Mouse (Mus musculus): Measurements from ENCODE around the gene Pdk2. TPM values are rescaled to one million over a fixed set of nuclear protein-coding genes. Genes with fewer than 3 reads are reported as not detected.
"Not testable (repeated sequence)": the region's sequence is repeated elsewhere in the genome, so short reads cannot be mapped to it uniquely, and the experiment has no call there.

Pdk2 gene
- polyA plus RNA-seq, 1 experiment from 2014 or later, result 35.8 TPM

DNA sequence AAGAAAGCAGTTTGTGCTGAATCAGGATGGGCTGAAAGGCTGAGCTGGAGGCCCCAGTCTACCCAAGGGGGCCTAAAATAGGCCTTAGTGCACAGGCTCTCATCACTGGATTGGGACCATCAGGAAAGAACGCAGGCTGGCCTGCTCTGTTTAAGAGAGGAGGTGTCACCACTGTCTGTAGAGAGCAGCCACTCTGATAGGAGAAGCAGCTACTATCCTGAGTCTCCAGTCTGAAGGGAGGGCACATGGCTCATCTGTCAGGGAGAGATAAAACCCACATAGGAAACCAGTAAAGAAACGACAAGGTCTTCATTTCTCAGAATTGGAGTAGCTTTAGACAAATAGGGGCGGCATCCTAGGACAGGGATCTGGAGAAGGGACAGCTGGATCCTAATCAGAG lies 29.1 kb downstream of the Pdk2 start:
- Histone ChIP-seq H3K4me2 (replicated peaks; ENCODE audit: low read depth, low read length) (peak overlapping the region; percentile 62), H3K4me3 (ENCODE audit: low read depth, low read length) (0 out of 2 replicates have a peak overlapping the region, but pooled peaks have one; percentile 67), H3K4me1 (ENCODE audit: control insufficient read depth, insufficient read depth, low read length) (peaks cover 24% of the 10 kb centered on the region), H3K27ac (ENCODE audit: low read length) (no peak overlapping the region; the same call in 1 of the 2 replicates), H3K9ac (replicated peaks; ENCODE audit: low read depth, low read length) (0 out of 2 replicates have a peak overlapping the region, but pooled peaks have one; percentile 7), H3K9me3 (ENCODE audit: control insufficient read depth, low read depth, low read length) (no peaks in the 10 kb centered on the region), H3K36me3 (ENCODE audit: control insufficient read depth, insufficient read depth, low read length) (peaks cover 15% of the 10 kb centered on the region; the same call in 1 of the 2 replicates), H3K27me3 (ENCODE audit: control insufficient read depth, insufficient read depth, low read length) (no peaks in the 10 kb centered on the region)
- 27% methylated on average over 3 of the region's 3 CpGs for WGBS
- ATAC-seq (ENCODE audit: insufficient number of reproducible peaks, insufficient read depth, low FRiP score, low read depth), result peak; percentile 50; the same call in 1 of the 2 replicates

DNA sequence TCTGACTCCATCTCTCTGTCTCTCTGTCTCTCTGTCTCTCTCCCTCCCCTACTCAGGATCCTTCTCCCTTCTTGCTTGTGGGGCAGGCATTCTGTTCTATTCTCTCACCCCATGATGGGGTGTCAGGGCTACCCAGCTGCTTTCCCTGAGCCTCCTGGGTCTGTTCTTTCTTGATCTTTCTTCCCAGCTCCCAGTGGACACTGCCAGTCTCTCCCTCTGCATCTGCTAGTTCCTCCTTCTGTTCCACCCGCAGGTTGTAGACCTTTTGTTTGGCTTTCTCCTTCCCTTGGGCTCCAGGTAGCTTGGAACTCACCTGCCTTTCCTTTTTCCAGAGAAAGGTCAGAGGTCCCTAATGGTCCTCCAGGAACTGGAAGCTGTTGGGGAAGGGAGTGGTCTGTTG lies 29.7 kb downstream of the Pdk2 start:
- Histone ChIP-seq H3K36me3 (ENCODE audit: control insufficient read depth, insufficient read depth, low read length) (peaks cover 15% of the 10 kb centered on the region; the same call in 1 of the 2 replicates), H3K4me1 (ENCODE audit: control insufficient read depth, insufficient read depth, low read length) (peaks cover 27% of the 10 kb centered on the region), H3K4me2 (replicated peaks; ENCODE audit: low read depth, low read length) (peak overlapping the region; percentile 62), H3K27ac (ENCODE audit: low read length) (peak overlapping the region; percentile 7; the same call in 1 of the 2 replicates), H3K27me3 (ENCODE audit: control insufficient read depth, insufficient read depth, low read length) (no peaks in the 10 kb centered on the region), H3K4me3 (ENCODE audit: low read depth, low read length) (peak overlapping the region; percentile 67), H3K9ac (replicated peaks; ENCODE audit: low read depth, low read length) (no peak overlapping the region), H3K9me3 (ENCODE audit: control insufficient read depth, low read depth, low read length) (no peaks in the 10 kb centered on the region)
- no peak for ATAC-seq (ENCODE audit: insufficient number of reproducible peaks, insufficient read depth, low FRiP score, low read depth)
- 20% methylated on average over 1 of the region's 1 CpGs for WGBS

DNA sequence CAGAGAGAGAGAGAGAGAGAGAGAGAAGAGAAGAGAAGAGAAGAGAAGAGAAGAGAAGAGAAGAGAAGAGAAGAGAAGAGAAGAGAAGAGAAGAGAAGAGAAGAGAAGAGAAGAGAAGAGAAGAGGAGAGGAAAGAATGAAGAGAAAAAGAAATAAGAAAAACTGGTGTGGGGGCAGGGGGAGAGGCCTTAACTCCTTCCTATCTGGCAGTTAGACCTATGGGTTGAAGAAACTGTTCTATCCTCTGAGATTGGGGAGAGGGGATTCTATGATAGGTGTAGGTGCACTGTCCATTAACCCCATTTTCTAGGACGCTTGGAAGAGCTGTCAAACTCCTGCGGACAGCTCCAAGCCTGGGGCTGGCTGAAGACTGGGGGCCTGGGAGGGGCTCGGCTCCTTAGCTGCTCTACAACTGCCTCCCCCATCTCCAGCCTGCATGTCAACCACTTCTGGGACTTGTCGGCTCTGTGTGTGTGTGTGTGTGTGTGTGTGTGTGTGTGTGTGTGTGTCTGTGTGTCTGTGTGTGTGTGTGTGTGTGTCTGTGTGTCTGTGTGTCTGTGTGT lies 30.2 kb downstream of the Pdk2 start:
- peaks cover 27% of the 10 kb centered on the region for H3K4me1 ChIP-seq (ENCODE audit: control insufficient read depth, insufficient read depth, low read length)
- 10% methylated on average over 4 of the region's 4 CpGs for WGBS
- peak overlapping the region; percentile 67 for H3K4me3 ChIP-seq (ENCODE audit: low read depth, low read length)
- H3K27ac ChIP-seq (ENCODE audit: low read length); H3K27me3 ChIP-seq (ENCODE audit: control insufficient read depth, insufficient read depth, low read length); ATAC-seq (ENCODE audit: insufficient number of reproducible peaks, insufficient read depth, low FRiP score, low read depth); H3K9me3 ChIP-seq (ENCODE audit: control insufficient read depth, low read depth, low read length): not testable (repeated sequence)
- peak overlapping the region; percentile 72 for H3K9ac ChIP-seq (replicated peaks; ENCODE audit: low read depth, low read length)
- H3K36me3 ChIP-seq (ENCODE audit: control insufficient read depth, insufficient read depth, low read length), result peaks cover 12% of the 10 kb centered on the region; the same call in 1 of the 2 replicates
- H3K4me2 ChIP-seq (replicated peaks; ENCODE audit: low read depth, low read length), result peak overlapping the region; percentile 62

DNA sequence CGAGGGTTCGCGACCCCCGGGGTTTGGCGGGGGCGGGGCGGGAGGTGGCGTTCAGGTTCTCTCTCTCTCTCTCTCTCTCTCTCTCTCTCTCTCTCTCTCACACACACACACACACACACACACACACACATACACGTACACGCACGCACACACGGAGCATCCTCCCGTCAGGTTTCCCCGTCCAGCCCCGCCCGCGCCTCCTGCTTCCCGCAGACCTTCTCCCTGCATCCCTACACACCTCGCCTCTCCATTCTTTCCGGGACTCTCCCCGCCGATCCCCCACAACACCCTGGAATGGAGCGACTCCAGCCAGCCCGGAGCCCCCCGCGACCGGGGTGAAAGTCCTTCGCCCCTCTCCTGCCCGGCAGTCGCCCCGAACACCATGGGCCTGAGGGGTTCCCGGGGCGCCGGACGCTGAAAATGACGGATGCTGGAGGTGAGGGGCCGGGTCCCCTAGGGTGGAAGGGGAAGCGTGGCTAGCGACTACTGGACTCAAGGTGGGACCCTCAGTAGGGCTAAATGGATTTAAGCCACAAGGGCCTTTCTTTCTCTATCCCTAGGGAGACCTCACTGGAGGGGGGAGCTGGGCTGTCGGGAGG lies 30.9 kb downstream of the Pdk2 start:
- H3K9ac ChIP-seq (replicated peaks; ENCODE audit: low read depth, low read length), result peak overlapping the region; percentile 72

DNA sequence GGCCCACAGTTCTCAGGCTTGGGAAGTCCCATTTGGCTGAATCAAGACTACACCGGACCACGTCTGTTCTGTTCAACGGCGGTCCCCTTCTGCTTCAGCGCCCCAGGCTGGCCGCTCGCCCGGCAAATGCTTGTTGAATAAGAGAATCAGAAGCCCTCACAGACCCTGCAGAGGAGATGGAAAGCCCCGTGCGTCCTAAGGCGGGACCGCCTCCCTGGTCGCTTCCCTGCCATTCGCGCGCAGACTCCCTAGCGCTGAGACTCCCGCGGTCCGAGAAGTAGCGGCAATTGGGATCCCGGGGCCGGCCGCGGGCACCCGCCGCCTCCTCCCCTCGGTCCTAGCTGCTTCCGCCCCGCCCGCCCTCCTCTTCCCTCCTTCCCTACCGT lies 31.5 kb downstream of the Pdk2 start, which contains the start of gene Samd14:
Gene Samd14, plus strand, starts transcription at position 251 of the 386 bp plus-strand sequence.
- WGBS, result under 1% methylated on average over 31 of the region's 32 CpGs
- peak; percentile 73; the same call in 1 of the 2 replicates for ATAC-seq (ENCODE audit: insufficient number of reproducible peaks, insufficient read depth, low FRiP score, low read depth)
- H3K4me1 ChIP-seq (ENCODE audit: control insufficient read depth, insufficient read depth, low read length), result peaks cover 22% of the 10 kb centered on the region
- H3K9me3 ChIP-seq (ENCODE audit: control insufficient read depth, low read depth, low read length), result no peaks in the 10 kb centered on the region
- H3K4me3 ChIP-seq (ENCODE audit: low read depth, low read length), result peak within 1 kb of the TSS; percentile 67
- H3K36me3 ChIP-seq (ENCODE audit: control insufficient read depth, insufficient read depth, low read length), result peaks cover 14% of the 10 kb centered on the region; the same call in 1 of the 2 replicates
- H3K4me2 ChIP-seq (replicated peaks; ENCODE audit: low read depth, low read length), result peak within 1 kb of the TSS; percentile 62
- H3K9ac ChIP-seq (replicated peaks; ENCODE audit: low read depth, low read length), result peak within 1 kb of the TSS; percentile 72
- H3K27me3 ChIP-seq (ENCODE audit: control insufficient read depth, insufficient read depth, low read length), result no peaks in the 10 kb centered on the region
- H3K27ac ChIP-seq (ENCODE audit: low read length), result peak within 1 kb of the TSS; percentile 92

More for the DNA sequence above, 30.9 kb downstream of the Pdk2 start:
- Histone ChIP-seq H3K9me3 (ENCODE audit: control insufficient read depth, low read depth, low read length) (no peaks in the 10 kb centered on the region), H3K36me3 (ENCODE audit: control insufficient read depth, insufficient read depth, low read length) (peaks cover 9% of the 10 kb centered on the region; the same call in 1 of the 2 replicates), H3K27me3 (ENCODE audit: control insufficient read depth, insufficient read depth, low read length) (no peaks in the 10 kb centered on the region), H3K4me3 (ENCODE audit: low read depth, low read length) (peak overlapping the region; percentile 67), H3K27ac (ENCODE audit: low read length) (peak overlapping the region; percentile 92), H3K4me1 (ENCODE audit: control insufficient read depth, insufficient read depth, low read length) (peaks cover 22% of the 10 kb centered on the region), H3K4me2 (replicated peaks; ENCODE audit: low read depth, low read length) (peak overlapping the region; percentile 62)
- ATAC-seq (ENCODE audit: insufficient number of reproducible peaks, insufficient read depth, low FRiP score, low read depth), result no peak
- WGBS, result 1% methylated on average over 33 of the region's 40 CpGs

DNA sequence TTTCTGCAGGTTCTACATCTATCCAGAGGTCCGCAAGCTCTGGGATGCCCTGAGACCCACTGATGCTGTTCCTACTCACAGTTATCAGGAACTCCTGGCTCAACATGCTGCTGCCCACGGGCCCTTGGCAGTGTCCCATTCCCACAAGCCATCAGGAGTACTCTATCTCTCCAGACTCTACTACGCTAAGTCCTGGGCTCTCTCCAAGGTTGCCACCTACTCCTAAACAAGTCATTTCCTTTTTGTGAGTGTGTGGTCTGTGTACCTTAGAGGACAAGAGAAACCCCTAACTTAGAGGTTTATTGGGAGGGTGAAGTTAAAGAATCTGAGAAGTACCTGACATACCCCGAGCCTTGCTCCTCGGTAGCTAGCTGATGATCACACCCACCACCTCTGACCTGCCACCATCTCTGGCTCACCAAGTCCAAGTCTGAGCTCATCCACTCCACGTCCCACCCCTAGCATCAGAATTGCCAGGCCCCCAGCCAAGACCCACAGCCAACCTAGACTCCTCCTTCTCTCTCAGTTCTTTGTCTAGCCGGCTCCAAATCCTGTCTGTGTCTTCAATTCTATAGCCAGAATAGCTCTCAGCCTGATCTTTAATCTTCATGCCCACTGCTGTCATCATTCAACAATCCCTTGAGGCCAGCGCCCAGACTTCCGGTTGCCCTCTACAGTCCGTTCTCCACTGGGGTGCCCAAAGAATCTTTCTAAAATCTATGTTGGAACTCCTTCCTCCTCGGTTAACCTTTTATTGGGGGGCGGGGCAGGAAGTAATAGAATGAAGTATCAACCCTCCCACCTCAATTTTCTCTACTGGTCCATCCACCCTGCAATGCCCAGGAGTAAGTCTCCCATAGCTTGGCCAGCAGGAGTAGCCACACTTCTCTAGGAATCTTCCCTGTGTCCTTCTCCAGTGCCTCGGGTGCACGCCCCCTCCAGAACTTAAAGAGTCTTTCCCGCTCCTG lies 32.2 kb downstream of the Pdk2 start:
- 30% methylated on average over 15 of the region's 15 CpGs for WGBS
- Histone ChIP-seq H3K4me1 (ENCODE audit: control insufficient read depth, insufficient read depth, low read length) (peaks cover 22% of the 10 kb centered on the region), H3K4me3 (ENCODE audit: low read depth, low read length) (peak overlapping the region; percentile 67), H3K27ac (ENCODE audit: low read length) (peak overlapping the region; percentile 92), H3K27me3 (ENCODE audit: control insufficient read depth, insufficient read depth, low read length) (no peaks in the 10 kb centered on the region), H3K4me2 (replicated peaks; ENCODE audit: low read depth, low read length) (peak overlapping the region; percentile 62), H3K9me3 (ENCODE audit: control insufficient read depth, low read depth, low read length) (no peaks in the 10 kb centered on the region), H3K9ac (replicated peaks; ENCODE audit: low read depth, low read length) (peak overlapping the region; percentile 72), H3K36me3 (ENCODE audit: control insufficient read depth, insufficient read depth, low read length) (peaks cover 14% of the 10 kb centered on the region; the same call in 1 of the 2 replicates)
- no peak for ATAC-seq (ENCODE audit: insufficient number of reproducible peaks, insufficient read depth, low FRiP score, low read depth)

DNA sequence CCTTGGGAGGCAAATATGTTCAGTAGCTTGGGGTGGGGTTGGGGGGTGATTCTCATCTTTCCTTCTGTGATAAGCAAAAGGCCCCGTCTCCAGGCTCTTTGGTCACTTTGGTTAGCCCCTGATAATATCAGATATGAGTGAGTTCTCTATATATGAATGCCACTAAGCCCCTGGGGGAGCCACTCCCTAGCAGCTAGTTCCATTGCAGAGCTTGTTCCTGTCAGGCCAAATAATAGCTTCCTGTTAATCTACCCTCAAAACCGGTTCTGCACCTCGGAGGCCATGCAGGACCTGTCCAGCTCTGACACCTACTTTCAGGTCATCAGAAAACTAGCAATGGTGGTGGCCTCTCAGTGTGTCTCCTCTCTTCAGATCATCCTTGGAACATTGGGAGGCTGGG lies 33.7 kb downstream of the Pdk2 start:
- Histone ChIP-seq H3K27me3 (ENCODE audit: control insufficient read depth, insufficient read depth, low read length) (no peaks in the 10 kb centered on the region), H3K4me3 (ENCODE audit: low read depth, low read length) (no peak overlapping the region)

More for the DNA sequence above, 33.7 kb downstream of the Pdk2 start:
- Histone ChIP-seq H3K27ac (ENCODE audit: low read length) (peak overlapping the region; percentile 69), H3K9ac (replicated peaks; ENCODE audit: low read depth, low read length) (0 out of 2 replicates have a peak overlapping the region, but pooled peaks have one; percentile 49), H3K4me1 (ENCODE audit: control insufficient read depth, insufficient read depth, low read length) (peaks cover 21% of the 10 kb centered on the region), H3K4me2 (replicated peaks; ENCODE audit: low read depth, low read length) (peak overlapping the region; percentile 59; the same call in 1 of the 2 replicates), H3K36me3 (ENCODE audit: control insufficient read depth, insufficient read depth, low read length) (peaks cover 27% of the 10 kb centered on the region), H3K9me3 (ENCODE audit: control insufficient read depth, low read depth, low read length) (no peaks in the 10 kb centered on the region)
- no peak for ATAC-seq (ENCODE audit: insufficient number of reproducible peaks, insufficient read depth, low FRiP score, low read depth)
- WGBS, result 53% methylated on average over 3 of the region's 3 CpGs
